Mouse (Mus musculus): ENCODE measurements around the gene Ptbp3.

DNA sequence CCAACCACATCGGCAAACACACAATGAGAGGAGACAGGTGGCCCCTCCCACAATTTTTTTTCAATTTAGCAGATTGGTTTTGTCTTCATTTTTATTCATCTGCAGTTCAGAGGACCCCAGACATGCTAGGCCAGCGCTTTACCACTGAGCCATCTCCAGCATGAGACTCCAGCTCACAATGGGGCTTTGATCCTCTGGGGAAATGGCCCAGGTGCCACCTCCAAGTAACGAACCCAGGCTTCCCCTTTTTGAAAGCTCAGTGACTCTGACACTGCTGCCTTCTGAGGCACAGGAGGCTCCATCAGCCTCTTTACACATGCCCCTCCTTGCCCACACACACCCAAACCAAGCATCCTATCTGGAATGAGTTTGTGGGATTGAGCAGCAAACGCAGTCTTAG is 105.1 kb downstream of the Ptbp3 start:
- TF ChIP-seq CTCF (IDR thresholded peaks at IDR 0.05; ENCODE audit: low read depth) (no peak), EP300 (IDR thresholded peaks at IDR 0.05; ENCODE audit: low read depth) (no peak)
